Mouse (Mus musculus): ENCODE data around the gene Grin2d. TPM values are rescaled to one million over a fixed set of nuclear protein-coding genes. Genes with fewer than 3 reads are reported as not detected.

Gene Grin2d
- polyA plus RNA-seq, 2 experiments: 0.61 to 4.9 TPM

- no peak for ATAC-seq (ENCODE audit: low FRiP score, low read depth)
- DNase-seq (ENCODE audit: low spot score): no peak
- WGBS: 90% methylated on average over 6 of the region's 6 CpGs
Observed at GRCm38 (mm10) chr7:45802551-45802950, 75.6 kb downstream of the Grin2d start.

GRCm38 (mm10) chr7:45801348-45801747 is 76.8 kb downstream of the Grin2d start:
- Histone ChIP-seq H3K4me2 (replicated peaks; ENCODE audit: low read depth, low read length, severe bottlenecking) (peak overlapping the region; percentile 30; the same call in 1 of the 2 replicates), H3K27me3 (ENCODE audit: control insufficient read depth, insufficient read depth, low read length) (peaks cover 23% of the 10 kb centered on the region; the same call in 1 of the 2 replicates), H3K9ac (ENCODE audit: low read depth, low read length, severe bottlenecking) (no peak overlapping the region), H3K27ac (replicated peaks; ENCODE audit: low read depth, low read length) (no peak overlapping the region), H3K36me3 (ENCODE audit: control insufficient read depth, insufficient read depth, low read length) (peaks cover 19% of the 10 kb centered on the region), H3K9me3 (ENCODE audit: control insufficient read depth, low read length) (no peaks in the 10 kb centered on the region; the same call in 1 of the 2 replicates), H3K4me1 (ENCODE audit: control insufficient read depth, insufficient read depth, low read length) (peaks cover 22% of the 10 kb centered on the region), H3K4me3 (replicated peaks; ENCODE audit: low read length) (no peak overlapping the region)
- peak; percentile 90 for DNase-seq (ENCODE audit: low spot score)
- no peak for TF ChIP-seq POLR2A (IDR thresholded peaks at IDR 0.05; ENCODE audit: borderline replicate concordance, extremely low read depth, insufficient read depth, insufficient read length)
- WGBS: 3% methylated on average over 12 of the region's 12 CpGs
- ATAC-seq (ENCODE audit: low FRiP score, low read depth): peak; percentile 47

More at GRCm38 (mm10) chr7:45802551-45802950, 75.6 kb downstream of the Grin2d start:
- Histone ChIP-seq H3K36me3 (ENCODE audit: control insufficient read depth, insufficient read depth, low read length) (peaks cover 25% of the 10 kb centered on the region), H3K4me3 (replicated peaks; ENCODE audit: low read length) (no peak overlapping the region), H3K9ac (ENCODE audit: low read depth, low read length, severe bottlenecking) (no peak overlapping the region), H3K27me3 (ENCODE audit: control insufficient read depth, insufficient read depth, low read length) (peaks cover 15% of the 10 kb centered on the region; the same call in 1 of the 2 replicates), H3K4me1 (ENCODE audit: control insufficient read depth, insufficient read depth, low read length) (peaks cover 19% of the 10 kb centered on the region), H3K27ac (replicated peaks; ENCODE audit: low read depth, low read length) (no peak overlapping the region), H3K9me3 (ENCODE audit: control insufficient read depth, low read length) (no peaks in the 10 kb centered on the region), H3K4me2 (replicated peaks; ENCODE audit: low read depth, low read length, severe bottlenecking) (no peak overlapping the region)
- TF ChIP-seq POLR2A (IDR thresholded peaks at IDR 0.05; ENCODE audit: borderline replicate concordance, extremely low read depth, insufficient read depth, insufficient read length): no peak

- WGBS: 23% methylated on average over 21 of the region's 25 CpGs
- H3K4me3 ChIP-seq (replicated peaks; ENCODE audit: low read length): peak overlapping the region; percentile 8; the same call in 1 of the 2 replicates
- 0 out of 2 replicates have a peak, but pooled peaks have one; percentile 27 for ATAC-seq (ENCODE audit: low FRiP score, low read depth)
- no peak for TF ChIP-seq POLR2A (IDR thresholded peaks at IDR 0.05; ENCODE audit: borderline replicate concordance, extremely low read depth, insufficient read depth, insufficient read length)
- no peak overlapping the region for H3K27ac ChIP-seq (replicated peaks; ENCODE audit: low read depth, low read length)
- H3K9me3 ChIP-seq (ENCODE audit: control insufficient read depth, low read length): no peaks in the 10 kb centered on the region; the same call in 1 of the 2 replicates
- peak overlapping the region; percentile 30 for H3K4me2 ChIP-seq (replicated peaks; ENCODE audit: low read depth, low read length, severe bottlenecking)
- no peak for DNase-seq (ENCODE audit: low spot score)
- H3K27me3 ChIP-seq (ENCODE audit: control insufficient read depth, insufficient read depth, low read length): peaks cover 23% of the 10 kb centered on the region; the same call in 1 of the 2 replicates
- H3K4me1 ChIP-seq (ENCODE audit: control insufficient read depth, insufficient read depth, low read length): peaks cover 22% of the 10 kb centered on the region
- H3K36me3 ChIP-seq (ENCODE audit: control insufficient read depth, insufficient read depth, low read length): peaks cover 22% of the 10 kb centered on the region
- H3K9ac ChIP-seq (ENCODE audit: low read depth, low read length, severe bottlenecking): no peak overlapping the region
Observed at GRCm38 (mm10) chr7:45800546-45801204, 77.5 kb downstream of the Grin2d start.

- no peak for DNase-seq (ENCODE audit: low spot score)
- WGBS: 35% methylated on average over 7 of the region's 7 CpGs
- peak overlapping the region; percentile 30; the same call in 1 of the 2 replicates for H3K4me2 ChIP-seq (replicated peaks; ENCODE audit: low read depth, low read length, severe bottlenecking)
Observed at GRCm38 (mm10) chr7:45800001-45800400, 78.2 kb downstream of the Grin2d start.

GRCm38 (mm10) chr7:45798931-45799330 is 79.2 kb downstream of the Grin2d start:
- Histone ChIP-seq H3K27me3 (ENCODE audit: control insufficient read depth, insufficient read depth, low read length) (peaks cover 23% of the 10 kb centered on the region; the same call in 1 of the 2 replicates), H3K9ac (ENCODE audit: low read depth, low read length, severe bottlenecking) (no peak overlapping the region), H3K9me3 (ENCODE audit: control insufficient read depth, low read length) (no peaks in the 10 kb centered on the region; the same call in 1 of the 2 replicates), H3K4me1 (ENCODE audit: control insufficient read depth, insufficient read depth, low read length) (peaks cover 22% of the 10 kb centered on the region), H3K36me3 (ENCODE audit: control insufficient read depth, insufficient read depth, low read length) (peaks cover 39% of the 10 kb centered on the region), H3K4me2 (replicated peaks; ENCODE audit: low read depth, low read length, severe bottlenecking) (peak overlapping the region; percentile 82; the same call in 1 of the 2 replicates), H3K27ac (replicated peaks; ENCODE audit: low read depth, low read length) (no peak overlapping the region), H3K4me3 (replicated peaks; ENCODE audit: low read length) (peak overlapping the region; percentile 45)
- WGBS: 52% methylated on average over 7 of the region's 7 CpGs
- no peak for TF ChIP-seq POLR2A (IDR thresholded peaks at IDR 0.05; ENCODE audit: borderline replicate concordance, extremely low read depth, insufficient read depth, insufficient read length)
- ATAC-seq (ENCODE audit: low FRiP score, low read depth) (no peak), DNase-seq (ENCODE audit: low spot score) (no peak)

More at GRCm38 (mm10) chr7:45800001-45800400, 78.2 kb downstream of the Grin2d start:
- Histone ChIP-seq H3K9ac (ENCODE audit: low read depth, low read length, severe bottlenecking) (no peak overlapping the region), H3K27ac (replicated peaks; ENCODE audit: low read depth, low read length) (no peak overlapping the region), H3K27me3 (ENCODE audit: control insufficient read depth, insufficient read depth, low read length) (peaks cover 23% of the 10 kb centered on the region; the same call in 1 of the 2 replicates), H3K4me3 (replicated peaks; ENCODE audit: low read length) (0 out of 2 replicates have a peak overlapping the region, but pooled peaks have one; percentile 8), H3K4me1 (ENCODE audit: control insufficient read depth, insufficient read depth, low read length) (peaks cover 22% of the 10 kb centered on the region), H3K36me3 (ENCODE audit: control insufficient read depth, insufficient read depth, low read length) (peaks cover 29% of the 10 kb centered on the region), H3K9me3 (ENCODE audit: control insufficient read depth, low read length) (no peaks in the 10 kb centered on the region; the same call in 1 of the 2 replicates)
- ATAC-seq (ENCODE audit: low FRiP score, low read depth): no peak
- no peak for TF ChIP-seq POLR2A (IDR thresholded peaks at IDR 0.05; ENCODE audit: borderline replicate concordance, extremely low read depth, insufficient read depth, insufficient read length)
